Mouse (Mus musculus) monocyte, adult 5-6 weeks (primary cell): ENCODE results near the gene Stn1. TPM values are rescaled to one million over a fixed set of nuclear protein-coding genes. Genes with fewer than 3 reads are reported as not detected.

Experiments
- ATAC-seq: fragments of 153-309, 156-312 bp; replicated peaks from 2 replicates; pipeline ENCODE4 v1.8.0; 2017; ENCODE audit warnings: mild to moderate bottlenecking; ENCODE audit not compliant: low TSS enrichment, insufficient number of reproducible peaks, severe bottlenecking, poor library complexity, low FRiP score
- total RNA-seq: library from RNA; stranded (forward); fragments of 200-1000, 200-491, 200-594 nt; gene quantifications from 3 replicates; pipeline ENCODE4 v1.2.3, GENCODE M21; 2017

Stn1 gene
- total RNA-seq, 1 experiment from 2014 or later = 31.4 TPM

DNA sequence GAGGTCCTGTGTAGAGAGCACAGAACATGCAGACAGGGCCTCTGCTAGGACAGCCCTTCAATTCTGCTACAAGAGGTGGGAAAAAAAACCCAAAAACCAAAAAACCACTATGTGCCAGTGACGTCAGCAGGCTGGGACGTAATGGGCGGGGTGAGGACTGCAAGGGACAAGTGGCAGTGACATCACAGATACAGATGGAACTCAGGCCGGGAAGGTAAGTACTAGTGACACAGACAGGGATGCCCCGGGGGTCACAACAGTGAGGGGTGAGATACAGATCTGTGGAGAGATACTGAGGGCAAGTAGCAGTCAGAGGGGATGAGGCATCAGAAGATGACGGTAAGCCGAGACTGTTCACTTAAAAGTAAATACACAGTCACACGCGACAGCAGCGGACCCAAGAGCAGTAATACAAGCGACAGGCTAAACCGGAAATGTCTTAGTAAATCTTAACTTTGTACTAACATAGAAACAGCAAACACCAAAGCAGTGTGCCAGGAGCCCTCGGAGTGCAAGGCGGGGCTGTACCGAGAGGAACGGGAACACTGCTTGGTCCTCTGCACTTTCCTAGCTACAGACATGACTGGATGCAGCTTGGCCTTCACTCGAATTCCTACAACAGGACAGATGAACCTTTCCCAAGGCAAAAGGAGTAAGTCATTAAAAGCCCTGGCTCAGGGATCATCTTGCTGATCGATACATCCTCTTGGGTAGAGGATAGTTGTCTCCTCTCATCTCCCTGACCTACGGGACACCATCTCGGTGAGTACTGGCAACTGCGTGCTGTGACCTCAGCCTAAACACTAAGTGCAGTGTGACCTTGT lies 24.3 kb downstream of the Stn1 start:
- no peak for ATAC-seq

DNA sequence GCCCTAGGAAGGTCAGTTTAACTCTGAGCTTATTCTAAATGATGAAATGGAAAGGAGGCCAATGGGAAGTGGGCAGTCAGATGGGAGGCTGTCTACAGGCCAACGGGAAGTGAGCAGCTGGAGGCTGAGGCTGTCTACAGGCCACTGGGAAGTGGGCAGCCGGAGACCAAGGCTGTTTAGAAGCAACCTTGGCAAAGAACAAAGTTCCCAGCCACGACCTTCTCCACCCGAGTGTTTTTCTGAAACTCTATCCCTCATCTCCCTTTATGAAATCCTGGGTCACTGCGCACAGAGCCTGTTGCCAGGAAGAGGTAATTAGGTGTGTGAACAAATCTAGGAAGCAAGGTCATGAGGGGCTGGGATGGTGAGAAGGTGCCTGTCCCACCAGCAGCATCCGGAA lies 25.3 kb downstream of the Stn1 start:
- ATAC-seq = peak; percentile 28; the same call in 1 of the 2 replicates

DNA sequence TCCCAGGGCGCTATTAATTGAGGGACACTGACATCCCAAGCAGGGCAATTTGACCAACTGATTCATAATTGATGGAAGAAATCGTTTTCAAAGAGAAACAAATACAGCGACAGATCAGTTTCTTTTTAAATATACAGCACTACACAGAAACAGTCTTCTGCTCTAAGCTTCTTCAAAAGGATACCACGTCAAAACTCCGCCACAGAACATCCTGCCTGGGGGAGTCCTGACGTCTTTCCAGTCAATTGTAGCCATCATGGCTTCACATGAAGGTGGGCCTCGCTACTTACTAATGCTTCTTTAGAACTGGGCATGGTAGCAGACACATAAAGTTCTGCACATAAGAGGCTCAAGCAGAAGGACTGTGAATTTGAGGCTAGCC lies 26.0 kb downstream of the Stn1 start:
- ATAC-seq = no peak

DNA sequence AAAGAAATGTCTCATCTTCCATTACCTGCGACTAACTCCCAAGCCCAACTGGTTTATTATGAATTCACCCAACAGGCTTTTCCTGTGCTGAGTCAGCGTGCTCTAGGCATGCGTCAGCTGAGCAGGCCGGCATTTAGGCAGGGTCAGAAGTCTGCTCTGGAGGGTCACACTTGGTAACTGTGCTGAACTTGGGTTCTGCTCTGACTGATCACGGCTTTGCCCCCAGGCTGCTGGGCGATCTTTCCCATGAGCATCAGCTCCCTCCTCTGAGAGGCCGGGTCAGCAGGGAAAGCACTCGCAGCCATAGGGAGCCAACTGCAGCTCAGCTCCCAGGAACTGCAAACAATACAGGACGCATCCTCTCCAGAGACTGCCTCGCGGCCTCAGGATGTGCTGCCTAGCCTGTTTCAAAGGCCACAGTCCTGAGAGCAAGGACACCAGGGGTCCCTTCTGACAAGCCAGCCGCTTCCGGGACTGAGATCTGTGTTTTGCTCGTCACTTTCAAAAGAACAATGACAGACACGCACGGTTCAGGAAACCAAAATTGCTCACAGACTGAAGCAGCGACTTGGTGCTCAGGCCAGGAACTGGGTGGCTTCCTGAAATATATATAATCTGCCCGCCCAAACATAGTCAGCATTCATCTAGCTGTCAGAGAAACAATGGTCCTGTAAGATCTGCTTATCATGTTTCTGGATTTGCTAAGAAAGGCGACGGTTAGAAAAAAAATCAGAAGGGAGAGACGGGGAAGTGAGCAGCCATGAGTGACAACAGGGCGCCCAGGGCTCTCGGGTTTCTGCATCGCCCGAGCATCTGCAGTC lies 26.6 kb downstream of the Stn1 start:
- no peak for ATAC-seq

DNA sequence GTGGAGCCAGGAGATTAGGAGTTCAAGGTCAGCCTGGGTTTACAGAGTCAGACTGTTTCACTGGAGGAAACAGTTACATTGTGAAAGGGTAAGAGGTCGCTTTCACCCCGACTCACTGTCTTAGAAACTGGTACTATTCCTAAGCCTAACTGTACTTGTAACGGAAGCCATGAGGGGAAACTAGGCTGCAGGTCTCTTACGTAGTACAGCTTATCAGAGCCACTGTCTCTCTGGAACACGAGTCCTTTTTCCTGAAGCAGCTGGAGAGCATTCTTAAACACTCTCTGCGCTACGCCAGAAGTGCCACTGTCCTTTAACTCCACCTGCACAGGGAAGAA lies 27.2 kb downstream of the Stn1 start:
- ATAC-seq = no peak

DNA sequence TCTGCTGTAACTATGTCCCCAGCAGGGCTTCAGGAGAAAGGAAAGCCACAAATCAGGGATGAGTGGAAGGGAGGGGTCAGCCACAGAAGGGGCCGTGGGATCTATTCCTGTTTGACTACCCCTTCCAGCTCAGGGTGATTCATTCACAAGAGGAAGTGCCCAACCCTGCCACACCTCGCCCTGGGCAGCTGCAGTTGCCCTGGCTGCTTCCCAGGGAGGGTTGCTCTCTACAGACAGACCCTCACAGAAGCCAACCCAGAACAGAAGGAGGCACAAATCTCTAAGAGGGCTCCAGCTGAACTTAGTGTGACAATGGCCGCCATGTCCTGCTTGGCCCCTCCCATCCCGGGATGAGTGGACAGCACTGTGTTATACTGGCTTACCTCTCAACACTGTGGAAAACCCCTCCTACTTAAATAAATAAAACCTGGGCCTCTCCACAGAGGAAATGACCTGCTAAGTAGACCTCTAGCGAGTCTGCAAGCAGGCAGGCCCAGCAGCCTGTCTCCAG lies 28.5 kb downstream of the Stn1 start:
- peak; percentile 66 for ATAC-seq

DNA sequence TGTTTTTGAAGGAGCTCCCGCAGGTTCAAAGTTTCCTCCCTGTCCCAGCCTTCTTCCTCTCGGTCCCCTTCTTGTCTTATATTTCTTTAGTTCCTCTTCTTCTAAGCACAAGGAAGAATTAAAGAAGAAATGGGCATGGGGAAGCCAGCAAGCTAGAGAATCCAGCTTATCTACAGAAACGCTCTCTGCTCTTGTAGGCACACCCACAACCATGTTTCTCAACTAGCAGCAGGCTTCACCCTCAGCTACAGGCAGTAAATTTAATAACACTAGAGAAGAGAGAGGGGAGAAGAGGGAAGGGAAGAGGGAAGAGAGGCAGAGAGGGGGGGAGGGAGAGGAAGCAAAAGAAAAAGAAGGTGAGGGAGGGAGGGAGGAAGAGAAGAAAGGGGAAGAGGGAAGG lies 29.1 kb downstream of the Stn1 start:
- ATAC-seq = no peak

DNA sequence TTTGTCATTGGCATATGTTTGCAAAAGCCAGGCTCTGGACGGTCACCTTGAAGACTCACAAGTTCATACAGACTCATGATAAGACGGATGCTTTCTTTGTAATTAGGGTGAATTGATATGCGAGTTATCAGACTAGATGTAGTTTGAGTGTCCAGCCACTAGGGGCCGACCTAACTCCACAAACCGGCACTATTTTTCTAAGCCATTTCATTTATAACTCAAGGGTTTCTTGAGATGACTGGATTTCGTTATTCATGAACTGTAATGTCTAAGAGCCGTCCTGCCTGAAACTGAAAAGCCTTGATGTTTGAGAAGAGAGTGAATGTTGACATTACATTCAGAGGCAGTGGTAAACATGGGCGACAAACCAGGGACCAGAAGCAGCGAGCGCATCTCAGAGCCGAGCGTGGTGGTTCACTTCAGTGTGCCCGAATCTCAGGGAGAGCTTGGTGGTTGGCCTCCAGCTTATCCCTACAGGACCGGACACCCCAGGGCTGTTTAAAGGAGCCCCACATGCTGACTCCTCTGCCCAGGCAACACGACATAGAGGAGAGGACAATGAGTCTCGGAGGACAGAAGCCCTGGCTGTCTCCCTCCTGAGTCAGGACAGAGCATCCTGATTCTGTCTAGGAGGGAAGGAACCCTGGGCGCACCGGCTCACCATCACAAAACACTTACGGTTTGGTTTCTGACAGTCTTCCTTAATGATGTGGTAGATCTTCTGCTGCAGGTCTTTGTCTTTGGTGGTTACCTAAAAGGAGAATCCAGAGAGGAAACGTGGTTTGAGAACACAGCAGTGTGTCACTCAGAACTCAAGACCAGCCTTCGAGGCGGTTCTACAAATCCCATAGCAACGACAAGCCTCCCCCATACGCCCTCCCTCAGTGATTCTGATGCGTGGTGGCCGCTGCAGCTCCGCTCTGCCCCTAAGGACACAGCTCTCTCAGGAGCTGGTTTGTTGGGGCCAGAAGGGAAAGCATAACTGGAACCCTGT lies 29.9 kb downstream of the Stn1 start:
- ATAC-seq = no peak; the same call in 1 of the 2 replicates

DNA sequence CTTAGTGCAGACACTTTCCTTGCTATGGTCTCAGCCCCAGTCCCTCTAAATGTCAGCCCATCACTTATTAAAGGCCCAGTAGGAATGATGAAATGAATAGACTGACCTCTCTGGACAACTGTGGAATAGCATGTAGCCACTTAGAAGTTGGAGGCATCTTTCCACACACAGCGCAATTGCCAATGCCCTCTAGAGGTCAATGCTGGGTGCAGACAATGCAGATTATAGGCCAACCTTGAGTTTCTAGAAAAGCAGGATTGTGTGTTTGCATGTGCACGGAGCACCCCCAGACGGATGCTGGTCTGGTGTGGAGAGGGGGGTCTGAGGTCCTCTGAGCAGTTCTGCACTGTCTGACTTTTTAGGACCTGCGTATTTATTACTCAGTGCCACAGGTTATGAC lies 33.7 kb downstream of the Stn1 start:
- no peak for ATAC-seq

DNA sequence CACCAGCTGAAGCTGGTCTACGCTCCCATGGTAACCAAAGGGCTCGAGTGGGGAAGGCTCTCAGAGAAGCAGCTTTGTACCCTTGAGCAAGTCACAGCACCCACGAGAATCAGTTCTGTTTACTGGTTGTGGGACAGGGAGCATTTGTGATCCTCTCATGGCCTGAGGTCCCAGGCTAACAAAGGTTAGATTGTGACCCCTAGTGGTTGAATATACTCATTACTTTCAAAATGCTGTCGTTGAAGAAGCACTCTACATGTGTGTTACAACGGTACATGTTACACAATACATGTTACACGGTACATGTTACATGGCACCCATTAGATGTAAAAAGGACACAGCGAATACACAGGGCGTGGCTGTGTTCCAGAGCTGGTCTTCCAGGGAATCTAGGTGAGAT lies 34.7 kb downstream of the Stn1 start:
- ATAC-seq = no peak

DNA sequence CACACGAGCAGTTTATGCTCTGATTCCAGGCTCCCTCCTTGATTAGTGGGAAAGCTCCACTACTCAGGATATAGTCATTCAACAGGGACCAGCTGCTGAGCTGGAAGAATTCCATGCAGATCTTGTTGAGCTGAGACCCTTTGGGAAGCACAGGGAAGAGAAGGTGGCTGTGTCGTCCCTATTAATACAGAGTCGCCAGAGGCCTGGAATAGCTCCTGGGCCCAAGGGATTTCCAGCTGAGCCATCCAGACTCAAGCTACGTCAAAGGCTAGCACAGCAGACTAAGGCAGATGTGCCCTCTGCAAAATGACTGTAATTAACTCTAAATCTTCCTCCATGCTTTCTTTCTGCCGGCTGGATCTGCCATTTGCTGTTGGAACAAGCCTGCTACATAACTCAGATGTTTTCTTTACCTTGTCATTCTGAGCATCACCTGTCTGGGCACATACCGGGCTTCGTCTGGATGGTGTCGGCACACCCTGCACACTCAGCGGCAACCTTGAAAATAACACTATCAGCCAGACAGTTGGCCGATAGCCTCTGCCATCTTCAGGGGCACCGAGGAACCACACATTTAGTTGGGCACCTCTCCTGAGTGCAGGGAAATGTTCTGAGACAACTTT lies 36.8 kb downstream of the Stn1 start:
- ATAC-seq = no peak

DNA sequence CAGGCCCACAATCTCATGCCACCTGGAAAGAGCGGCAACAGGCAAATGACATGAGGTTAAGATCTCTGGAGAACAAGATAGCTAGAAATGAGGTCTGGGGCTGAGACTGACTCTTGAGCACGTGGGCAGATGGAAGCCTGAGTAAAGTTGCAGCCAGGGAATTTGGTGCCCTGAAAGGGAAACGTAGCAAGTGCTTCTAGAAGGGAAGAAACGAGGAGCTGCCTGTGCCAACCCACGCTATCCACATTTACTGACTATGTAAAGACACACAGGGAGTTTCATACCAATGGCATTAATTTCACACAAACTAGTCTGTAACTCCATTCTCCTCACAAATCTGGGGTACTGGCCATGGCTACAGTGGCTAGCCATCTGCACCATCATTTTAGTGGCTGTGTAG lies 37.5 kb downstream of the Stn1 start:
- ATAC-seq = no peak

DNA sequence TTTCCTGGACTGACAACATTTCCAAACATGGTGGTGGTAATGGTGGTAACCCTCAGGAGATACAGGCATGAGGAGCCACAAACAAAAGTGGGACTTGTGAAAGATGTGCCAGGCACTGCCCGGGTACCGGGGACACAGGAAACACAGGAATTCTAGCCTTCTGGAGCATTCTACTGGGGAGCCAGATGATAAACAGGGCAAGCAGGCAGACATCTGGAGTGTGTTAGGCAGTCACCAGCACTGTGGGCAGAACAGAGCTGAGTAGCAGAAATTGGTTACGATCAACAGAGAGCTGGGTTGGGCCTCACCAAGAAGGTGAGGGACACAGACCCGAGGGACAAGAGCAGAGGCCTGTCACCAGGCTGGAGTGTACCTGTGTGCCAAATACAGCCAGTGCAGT lies 38.4 kb downstream of the Stn1 start:
- ATAC-seq = no peak

DNA sequence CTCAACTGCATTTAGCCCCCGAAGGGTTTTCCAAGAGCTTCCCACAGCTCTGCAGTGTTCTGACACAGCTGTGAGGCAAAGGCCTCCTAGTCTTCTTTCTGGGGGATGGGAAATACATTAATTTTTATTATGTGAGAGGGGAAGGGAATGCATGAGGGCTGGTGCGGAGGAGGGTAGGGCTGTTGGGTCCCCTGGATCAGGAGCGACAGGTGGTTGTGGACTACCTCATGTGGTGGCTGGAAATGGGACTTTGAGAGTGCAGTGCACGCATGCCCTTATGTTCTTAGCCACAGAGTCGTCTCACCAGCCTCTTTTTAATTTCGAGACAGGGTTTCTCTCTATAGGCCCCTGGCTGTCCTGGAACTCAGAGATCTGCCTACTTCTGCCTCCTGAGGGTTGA lies 39.6 kb downstream of the Stn1 start:
- no peak for ATAC-seq

DNA sequence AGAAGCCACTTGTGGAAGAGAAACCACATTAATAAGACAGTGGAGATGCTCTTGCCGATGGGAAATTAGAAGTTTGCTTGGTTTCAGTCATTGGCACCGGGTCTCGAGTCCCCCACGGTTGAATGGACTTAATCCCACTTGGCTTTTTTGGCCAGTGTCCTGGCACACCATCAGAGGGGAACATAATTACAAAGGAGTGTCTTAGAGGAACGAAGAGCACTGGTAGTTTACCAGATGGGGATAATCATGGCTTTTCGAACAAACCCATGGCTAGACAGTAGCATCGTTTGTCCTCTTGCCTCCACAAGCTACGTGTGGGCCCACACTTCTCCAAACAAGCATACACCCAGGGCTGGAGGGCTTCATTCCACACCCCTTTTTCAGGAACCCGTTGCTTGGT lies 40.0 kb downstream of the Stn1 start:
- ATAC-seq = no peak

DNA sequence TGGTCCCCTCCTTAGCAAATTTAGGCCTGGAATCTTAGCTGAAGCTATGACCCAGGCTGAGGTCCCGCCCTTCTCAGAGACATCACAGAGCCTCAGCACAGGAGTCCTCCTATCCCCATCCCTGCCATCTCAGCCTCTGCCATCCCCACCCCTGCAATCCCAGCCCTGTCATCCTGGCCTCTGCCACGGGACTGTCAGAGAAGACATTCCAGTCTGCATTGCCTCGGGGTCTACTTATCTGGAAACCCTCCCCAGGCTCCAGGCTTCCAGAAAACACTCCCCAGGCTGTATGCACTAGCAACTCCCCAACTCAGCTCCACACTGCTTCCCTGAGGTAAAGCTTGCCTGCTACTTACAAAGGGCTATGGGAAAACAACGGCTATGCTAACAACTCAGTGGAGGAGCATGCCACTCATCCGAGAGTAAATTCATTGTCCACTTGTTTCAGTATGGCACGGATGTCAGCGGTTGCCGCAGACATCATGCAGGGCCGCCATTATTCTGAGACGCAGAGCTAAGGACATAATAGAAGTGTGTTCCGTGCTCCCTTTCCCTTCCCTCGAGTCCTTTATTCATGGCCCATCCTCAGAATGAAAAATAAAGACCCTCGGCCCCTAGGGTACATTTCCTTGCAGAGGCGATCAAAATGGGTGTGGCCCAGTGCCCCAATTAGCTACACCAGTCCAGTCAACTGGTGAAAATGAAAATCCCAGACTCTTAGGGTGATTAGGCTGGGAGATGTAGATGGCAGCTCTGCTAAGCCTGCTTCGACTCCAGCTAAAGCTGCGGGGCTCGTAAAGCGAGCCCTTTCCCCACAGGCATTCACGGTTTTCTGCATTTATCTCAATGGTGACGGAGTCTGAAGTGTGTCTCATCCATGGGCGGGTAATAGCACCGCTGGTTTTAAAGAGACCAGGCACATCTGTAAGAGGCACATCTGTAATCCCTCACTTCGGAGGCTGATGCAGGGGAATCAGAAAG lies 44.0 kb downstream of the Stn1 start:
- no peak for ATAC-seq

DNA sequence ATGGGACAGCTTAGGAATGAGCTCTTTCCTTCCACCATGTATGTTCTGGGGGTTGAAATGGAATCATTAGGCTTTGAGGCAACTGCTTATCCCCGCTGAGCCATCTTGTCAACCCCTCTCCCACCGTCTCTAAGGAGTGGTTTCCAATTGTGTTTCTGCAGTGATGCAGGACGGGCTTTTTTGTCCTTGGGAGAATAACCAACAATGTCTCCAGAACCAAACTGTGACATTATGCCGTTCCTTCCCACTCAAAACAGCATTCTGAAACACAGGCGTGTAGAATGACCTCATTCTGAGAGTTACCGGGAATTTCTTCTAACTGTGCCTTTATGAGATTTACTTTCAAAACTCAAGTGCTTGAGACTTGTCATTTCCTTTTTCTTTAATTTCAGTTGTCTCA lies 44.9 kb downstream of the Stn1 start:
- no peak for ATAC-seq
